Mouse (Mus musculus): ENCODE measurements around the gene Gm14296. TPM values are rescaled to one million over a fixed set of nuclear protein-coding genes. Genes with fewer than 3 reads are reported as not detected.
"Not testable (repeated sequence)": the region's sequence is repeated elsewhere in the genome, so short reads cannot be mapped to it uniquely, and the experiment has no call there.

Gm14296 gene
- polyA plus RNA-seq (2016; fragmentation: Nextera tagmentation; extraction: Ambion mirVana) = 10.7 and 12.6 TPM in 2 replicates

DNA sequence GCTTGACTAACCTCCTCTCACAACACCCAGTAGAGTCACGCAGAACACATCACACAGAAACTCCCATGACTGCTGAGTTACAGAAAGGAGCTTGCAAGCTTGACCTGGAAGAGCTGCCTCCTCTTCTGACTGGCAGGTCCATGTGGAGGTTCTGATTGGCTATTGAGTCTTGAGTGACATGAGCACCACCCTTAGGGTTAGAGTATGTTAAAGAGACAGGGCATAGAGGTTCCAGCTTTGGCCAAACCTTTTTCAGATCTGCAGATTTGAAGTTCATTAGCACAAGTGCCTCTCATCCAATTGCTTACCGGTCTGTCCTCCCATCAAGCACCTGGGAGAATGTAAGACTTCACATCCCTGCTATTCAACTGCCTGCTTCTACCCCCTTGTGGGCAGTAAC, at the start of gene Gm14296:
Gm14296 (minus strand) TSS at position 101 of the 400 bp plus-strand sequence.
- WGBS = no CpG with 5 or more reads among the region's 2 CpGs
- H3K27me3 ChIP-seq (ENCODE audit: low read depth, poor library complexity, severe bottlenecking) = not testable (repeated sequence)

GRCm38 (mm10) chr2:176905464-176905863, 22.1 kb downstream of the Gm14296 start:
- not testable (repeated sequence) for DNase-seq (ENCODE audit: low spot score); H3K27ac ChIP-seq; H3K36me3 ChIP-seq; H3K4me1 ChIP-seq; H3K4me3 ChIP-seq; H3K27me3 ChIP-seq (ENCODE audit: low read depth, poor library complexity, severe bottlenecking); H3K9me3 ChIP-seq (replicated peaks)
- WGBS = no CpG with 5 or more reads among the region's 1 CpGs

More for the DNA sequence above, at the start of gene Gm14296:
- H3K9me3 ChIP-seq (replicated peaks); H3K4me3 ChIP-seq; H3K27ac ChIP-seq; H3K4me1 ChIP-seq; H3K36me3 ChIP-seq; DNase-seq (ENCODE audit: low spot score): not testable (repeated sequence)

Other genes starting within 250 kb of the Gm14296 start
- 25.8 and 27.4 TPM in 2 replicates for gene Gm14305, start 219.5 kb downstream of the Gm14296 start, polyA plus RNA-seq (2016; fragmentation: Nextera tagmentation; extraction: Ambion mirVana)
- gene Gm14295, start 129.2 kb downstream of the Gm14296 start, polyA plus RNA-seq (2016; fragmentation: Nextera tagmentation; extraction: Ambion mirVana) = 13.2 and 14.0 TPM in 2 replicates
- not detected in 2 replicates for gene Gm14408, start 96.7 kb downstream of the Gm14296 start, polyA plus RNA-seq (2016; fragmentation: Nextera tagmentation; extraction: Ambion mirVana)
- 8.2 and 11.7 TPM in 2 replicates for gene Gm14419, start 73.1 kb upstream of the Gm14296 start, polyA plus RNA-seq (2016; fragmentation: Nextera tagmentation; extraction: Ambion mirVana)
- gene Gm14401, start 146.5 kb upstream of the Gm14296 start, polyA plus RNA-seq (2016; fragmentation: Nextera tagmentation; extraction: Ambion mirVana) = 0.13 TPM in 1 of 2 replicates, not detected in the other